Mouse (Mus musculus) ES-Bruce4 (cell line): ENCODE results near the gene March1. TPM values are rescaled to one million over a fixed set of nuclear protein-coding genes. Genes with fewer than 3 reads are reported as not detected.

ENCODE experiments used
- H3K27ac ChIP-seq: 2 replicates; pipeline ENCODE4 v1.5.1; 2012; ENCODE audit warnings: low read length, inconsistent platforms; ENCODE audit not compliant: insufficient read depth
- H3K27me3 ChIP-seq: 2 replicates; pipeline ENCODE4 v1.6.1; 2012; ENCODE audit warnings: mild to moderate bottlenecking, low read length, inconsistent platforms; ENCODE audit not compliant: control insufficient read depth, poor library complexity, insufficient read depth, severe bottlenecking
- H3K36me3 ChIP-seq: 2 replicates; pipeline ENCODE4 v1.6.1; 2012; ENCODE audit warnings: inconsistent platforms, mild to moderate bottlenecking, low read length, moderate library complexity; ENCODE audit not compliant: control insufficient read depth, poor library complexity, insufficient read depth, severe bottlenecking
- H3K4me1 ChIP-seq: one replicate; pipeline ENCODE4 v1.8.1; 2011; ENCODE audit warnings: low read length; ENCODE audit not compliant: control insufficient read depth, insufficient read depth
- H3K4me3 ChIP-seq: 2 replicates; pipeline ENCODE4 v1.5.1; 2011; ENCODE audit warnings: low read depth, mild to moderate bottlenecking, low read length
- H3K9ac ChIP-seq: 2 replicates; pipeline ENCODE4 v1.6.1; 2012; ENCODE audit warnings: low read depth, mild to moderate bottlenecking, inconsistent platforms; ENCODE audit not compliant: poor library complexity, severe bottlenecking
- H3K9me3 ChIP-seq: replicated peaks from 2 replicates; pipeline ENCODE4 v1.6.1; 2012; ENCODE audit warnings: mild to moderate bottlenecking, low read length, inconsistent platforms; ENCODE audit not compliant: control insufficient read depth, poor library complexity, insufficient read depth, severe bottlenecking
- CTCF ChIP-seq: IDR thresholded peaks from one replicate; pipeline ENCODE4 v1.8.1; 2011; ENCODE audit warnings: low read depth, low read length
- EP300 ChIP-seq: IDR thresholded peaks from 2 replicates; pipeline ENCODE4 v1.6.1; 2011; ENCODE audit warnings: low read depth, low read length; ENCODE audit not compliant: insufficient read depth
- POLR2A ChIP-seq: IDR thresholded peaks from one replicate; pipeline ENCODE4 v1.8.1; 2011; ENCODE audit warnings: low read length; ENCODE audit not compliant: insufficient read depth
- polyA plus RNA-seq: library from polyadenylated mRNA; stranded (reverse); fragments of >200 nt; gene quantifications from 2 replicates; pipeline ENCODE4 v1.2.4, GENCODE M21; 2011; ENCODE audit warnings: low read depth; ENCODE audit not compliant: missing spikeins, insufficient read depth, insufficient read length

March1 gene
- not detected in 2 replicates for polyA plus RNA-seq

- H3K9ac ChIP-seq: no peak within 1 kb of the TSS
- no peaks in the 10 kb centered on the region for H3K9me3 ChIP-seq
- H3K4me1 ChIP-seq: no peaks in the 10 kb centered on the region
- TF ChIP-seq POLR2A (no peak), EP300 (no peak), CTCF (no peak)
- peaks cover 2% of the 10 kb centered on the region; the same call in 1 of the 2 replicates for H3K27me3 ChIP-seq
- peak within 1 kb of the TSS; percentile 46 for H3K4me3 ChIP-seq
- H3K36me3 ChIP-seq: no peaks in the 10 kb centered on the region
- H3K27ac ChIP-seq: no peak within 1 kb of the TSS
These were observed at the start of gene March1 for GRCm38 (mm10) chr8:65617871-65618751. Gene March1 (plus strand): TSS chr8:65617900.

DNA sequence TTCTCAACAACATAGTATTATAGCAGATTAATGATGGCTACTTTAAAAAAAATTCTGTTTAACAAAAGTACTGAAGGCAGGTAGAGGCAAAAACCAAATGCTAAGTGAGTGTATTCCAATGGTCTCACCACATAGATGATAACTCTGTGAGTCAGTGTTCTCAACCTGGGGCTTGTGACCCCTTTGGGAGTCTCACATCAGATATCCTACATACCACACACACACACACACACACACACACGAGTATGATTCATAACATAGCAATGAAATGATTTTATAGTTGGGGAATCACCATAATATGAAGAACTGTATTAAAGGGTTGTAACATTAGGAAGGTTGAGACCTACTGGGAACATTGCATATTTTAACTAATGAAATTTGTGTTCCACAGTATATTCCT lies 30.8 kb upstream of the March1 start:
- Histone ChIP-seq H3K36me3 (no peaks in the 10 kb centered on the region), H3K9me3 (no peaks in the 10 kb centered on the region), H3K9ac (no peak overlapping the region), H3K4me3 (no peak overlapping the region), H3K27ac (no peak overlapping the region), H3K27me3 (no peaks in the 10 kb centered on the region), H3K4me1 (no peaks in the 10 kb centered on the region)
- TF ChIP-seq POLR2A (no peak), EP300 (no peak), CTCF (no peak)

DNA sequence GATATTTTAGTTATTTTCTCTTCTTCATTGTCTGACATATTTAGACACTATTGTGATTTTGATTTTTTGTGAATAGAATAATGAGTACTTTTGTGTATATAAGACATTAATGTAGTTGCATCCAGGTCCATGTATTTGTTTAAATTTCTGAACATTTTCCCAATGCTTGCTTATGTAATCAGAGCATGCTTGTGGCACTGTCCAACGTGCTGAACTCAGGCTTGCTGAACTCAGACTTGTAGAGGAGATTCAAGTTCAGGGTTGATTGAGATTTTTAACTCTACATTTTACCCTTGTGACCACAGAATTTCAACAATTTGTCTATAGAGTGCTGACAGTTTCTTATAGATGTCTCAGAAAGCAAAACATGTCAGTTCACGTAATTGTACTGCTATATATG lies 14.5 kb upstream of the March1 start:
- H3K27ac ChIP-seq: no peak overlapping the region
- no peaks in the 10 kb centered on the region for H3K9me3 ChIP-seq
- no peaks in the 10 kb centered on the region for H3K4me1 ChIP-seq
- H3K9ac ChIP-seq: no peak overlapping the region
- H3K4me3 ChIP-seq: no peak overlapping the region
- no peaks in the 10 kb centered on the region for H3K36me3 ChIP-seq
- TF ChIP-seq POLR2A (no peak), CTCF (no peak), EP300 (no peak)
- H3K27me3 ChIP-seq: no peaks in the 10 kb centered on the region

- TF ChIP-seq POLR2A (no peak), EP300 (no peak), CTCF (no peak)
- Histone ChIP-seq H3K27me3 (no peaks in the 10 kb centered on the region), H3K4me1 (no peaks in the 10 kb centered on the region), H3K36me3 (no peaks in the 10 kb centered on the region), H3K9me3 (no peaks in the 10 kb centered on the region), H3K27ac (no peak overlapping the region), H3K9ac (no peak overlapping the region), H3K4me3 (no peak overlapping the region)
These were observed 8.2 kb upstream of the March1 start for GRCm38 (mm10) chr8:65609509-65609908.

- Histone ChIP-seq H3K36me3 (no peaks in the 10 kb centered on the region), H3K27me3 (peaks cover 2% of the 10 kb centered on the region; the same call in 1 of the 2 replicates), H3K27ac (no peak overlapping the region), H3K9me3 (no peaks in the 10 kb centered on the region), H3K9ac (no peak overlapping the region), H3K4me3 (no peak overlapping the region), H3K4me1 (no peaks in the 10 kb centered on the region)
- TF ChIP-seq CTCF: no peak
- no peak for TF ChIP-seq EP300
- no peak for TF ChIP-seq POLR2A
These were observed 1.3 kb downstream of the March1 start for GRCm38 (mm10) chr8:65618966-65619365.

DNA sequence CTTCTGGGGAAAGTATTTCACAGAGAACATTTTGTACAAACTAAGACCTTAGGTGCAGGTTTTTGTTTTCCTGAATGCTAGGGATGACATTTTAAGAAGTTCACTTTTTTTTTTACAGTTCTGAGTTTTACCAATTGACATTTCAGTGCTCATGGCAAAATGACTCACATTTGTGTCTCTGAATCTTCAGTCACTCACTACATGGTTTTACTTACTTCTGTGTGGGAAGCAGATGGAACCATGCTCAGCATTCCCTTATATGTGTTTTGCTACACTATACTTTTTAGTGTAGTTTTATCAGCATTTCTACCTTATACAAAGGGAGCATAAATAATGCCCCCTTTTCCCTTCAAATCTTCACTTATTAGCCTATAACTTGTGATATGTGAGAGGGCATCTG lies 27.2 kb downstream of the March1 start:
- Histone ChIP-seq H3K27me3 (no peaks in the 10 kb centered on the region), H3K27ac (no peak overlapping the region), H3K36me3 (no peaks in the 10 kb centered on the region), H3K9me3 (no peaks in the 10 kb centered on the region), H3K4me1 (no peaks in the 10 kb centered on the region), H3K9ac (no peak overlapping the region), H3K4me3 (no peak overlapping the region)
- TF ChIP-seq POLR2A (no peak), CTCF (no peak), EP300 (no peak)
